ENCODE assay signal across 8 mouse cellular contexts in genomic region chr2:102658163-102658660, GRCm38 (mm10). TPM values are rescaled to one million over a fixed set of nuclear protein-coding genes. Genes with fewer than 3 reads are reported as not detected.
DNase-seq lines count a peak whose midpoint lies in the region; ATAC-seq and TF ChIP-seq lines count a peak whose summit lies in the region.

TSS of gene Slc1a2 (plus strand) at chr2:102658659.

- no peak for TF ChIP-seq CTCF in embryonic fibroblast, embryonic 13.5 days (IDR thresholded peaks at IDR 0.05; ENCODE audit: borderline replicate concordance, insufficient read depth, low read length)
- no peak for TF ChIP-seq CTCF in intestine, postnatal 0 days (IDR thresholded peaks at IDR 0.05; ENCODE audit: low read depth)

- H3K36me3 ChIP-seq in erythroblast, embryonic 14.5 days (ENCODE audit: control insufficient read depth) = no peaks in the 10 kb centered on the region
- H3K36me3 ChIP-seq in intestine, postnatal 0 days (ENCODE audit: control insufficient read depth, insufficient read depth) = no peaks in the 10 kb centered on the region
- no peaks in the 10 kb centered on the region for H3K36me3 ChIP-seq in lung, embryonic 16.5 days (ENCODE audit: control insufficient read depth, insufficient read depth, low read length)

- H3K4me1 ChIP-seq in erythroblast, embryonic 14.5 days (ENCODE audit: control insufficient read depth) = no peaks in the 10 kb centered on the region
- no peaks in the 10 kb centered on the region for H3K4me1 ChIP-seq in embryonic fibroblast, embryonic 13.5 days (ENCODE audit: control insufficient read depth, insufficient read depth, low read length)
- no peaks in the 10 kb centered on the region for H3K4me1 ChIP-seq in intestine, postnatal 0 days (replicated peaks; ENCODE audit: control insufficient read depth, insufficient read depth, low read length)
- H3K4me1 ChIP-seq in lung, embryonic 16.5 days (replicated peaks; ENCODE audit: control insufficient read depth, insufficient read depth, low read length) = peaks cover 12% of the 10 kb centered on the region

- ATAC-seq in erythroblast, adult 5-6 weeks (replicated peaks; ENCODE audit: low FRiP score, poor library complexity, severe bottlenecking) = no peak
- no peak for ATAC-seq in intestine, postnatal 0 days
- peak; percentile 41; the same call in 1 of the 2 replicates for ATAC-seq in lung, embryonic 16.5 days (ENCODE audit: low read depth)

- DNase-seq in Muller cell, postnatal 12 days (ENCODE audit: inconsistent ontology term) = peak; percentile 19
- DNase-seq in right cerebral cortex, postnatal 4 days = peak; percentile 41
- no peak for DNase-seq in gastrocnemius, adult 18-20 months (ENCODE audit: low spot score)

- no peak within 1 kb of the TSS for H3K9ac ChIP-seq in intestine, postnatal 0 days (ENCODE audit: low read depth, low read length)
- H3K9ac ChIP-seq in lung, embryonic 16.5 days (ENCODE audit: low read length) = peak within 1 kb of the TSS; percentile 66

- peak within 1 kb of the TSS; percentile 91 for H3K4me2 ChIP-seq in intestine, postnatal 0 days (replicated peaks; ENCODE audit: low read depth)
- H3K4me2 ChIP-seq in lung, embryonic 16.5 days (ENCODE audit: low read depth, low read length) = peak within 1 kb of the TSS; percentile 99

- H3K27me3 ChIP-seq in erythroblast, embryonic 14.5 days (ENCODE audit: control insufficient read depth) = peaks cover 40% of the 10 kb centered on the region
- H3K27me3 ChIP-seq in intestine, postnatal 0 days (replicated peaks; ENCODE audit: control insufficient read depth, insufficient read depth, low read length) = peaks cover 33% of the 10 kb centered on the region
- H3K27me3 ChIP-seq in lung, embryonic 16.5 days (ENCODE audit: control insufficient read depth, insufficient read depth, low read depth, low read length) = peaks cover 40% of the 10 kb centered on the region

- no peak for TF ChIP-seq POLR2A in embryonic fibroblast, embryonic 13.5 days (IDR thresholded peaks at IDR 0.05; ENCODE audit: low read depth, low read length)

- no peaks in the 10 kb centered on the region for H3K9me3 ChIP-seq in erythroblast, embryonic 14.5 days (ENCODE audit: control insufficient read depth, low read length)
- no peaks in the 10 kb centered on the region for H3K9me3 ChIP-seq in intestine, postnatal 0 days (ENCODE audit: control insufficient read depth)
- no peaks in the 10 kb centered on the region for H3K9me3 ChIP-seq in lung, embryonic 16.5 days (ENCODE audit: control insufficient read depth, low read length)

- WGBS in intestine, postnatal 0 days = 3% methylated on average over 19 of the region's 20 CpGs
- WGBS in lung, embryonic 16.5 days = under 1% methylated on average over 20 of the region's 20 CpGs

- peak within 1 kb of the TSS; percentile 0 for H3K4me3 ChIP-seq in erythroblast, embryonic 14.5 days (replicated peaks)
- peak within 1 kb of the TSS; percentile 40 for H3K4me3 ChIP-seq in embryonic fibroblast, embryonic 13.5 days (ENCODE audit: insufficient read depth, low read length)
- H3K4me3 ChIP-seq in intestine, postnatal 0 days (ENCODE audit: low read depth, low read length) = peak within 1 kb of the TSS; percentile 60
- peak within 1 kb of the TSS; percentile 69 for H3K4me3 ChIP-seq in lung, embryonic 16.5 days (ENCODE audit: low read length)

- H3K27ac ChIP-seq in embryonic fibroblast, embryonic 13.5 days (ENCODE audit: insufficient read depth, low read length) = no peak within 1 kb of the TSS
- no peak within 1 kb of the TSS for H3K27ac ChIP-seq in intestine, postnatal 0 days (ENCODE audit: low read depth, low read length)
- H3K27ac ChIP-seq in lung, embryonic 16.5 days (ENCODE audit: low read length) = no peak within 1 kb of the TSS

RNA-seq across cellular contexts. Expression of gene Slc1a2, which starts in this region (rescaled TPM):
- 0.01 TPM in 1 of 2 replicates, not detected in the other for polyA plus RNA-seq in erythroblast, embryonic 14.5 days (2012)
- total RNA-seq in erythroblast, adult 5-6 weeks (2015; ENCODE audit: low replicate concordance) = not detected in 2 replicates
- not detected in 2 replicates for total RNA-seq in erythroblast, adult 5-6 weeks (2017; ENCODE audit: low replicate concordance)
- polyA plus RNA-seq in embryonic fibroblast, embryonic 13.5 days (2011; ENCODE audit: insufficient read length, low read depth, missing spikeins) = 0.62 and 0.90 TPM in 2 replicates
- 0.09 and 0.27 TPM in 2 replicates for polyA plus RNA-seq in intestine, postnatal 0 days (2015; fragmentation: Nextera tagmentation; extraction: Ambion mirVana)
- 0.19 and 0.35 TPM in 2 replicates for polyA plus RNA-seq in lung, embryonic 16.5 days (2015; fragmentation: Nextera tagmentation; extraction: Ambion mirVana)
- under 1 TPM in 1 of 2 experiments, not detected in 1; 0.55 TPM for total RNA-seq in gastrocnemius, adult 18-20 months (2021)

Comparison
In these comparisons a context has a peak if more than half of its experiments do, and no peak if none do; other contexts are left out.
1. Peak in ATAC-seq, H3K4me3 ChIP-seq, H3K9ac ChIP-seq and H3K4me2 ChIP-seq in lung, embryonic 16.5 days; RNA of the gene not detected or under 1 TPM.
2. H3K4me3 ChIP-seq: peak in every context shown above with its lines; median percentile 69 in lung, embryonic 16.5 days; 60 in intestine, postnatal 0 days; 40 in embryonic fibroblast, embryonic 13.5 days; 0 in erythroblast, embryonic 14.5 days.